Mouse (Mus musculus): Measurements from ENCODE around the gene Nfe2l2.

The Nfe2l2 gene

DNA sequence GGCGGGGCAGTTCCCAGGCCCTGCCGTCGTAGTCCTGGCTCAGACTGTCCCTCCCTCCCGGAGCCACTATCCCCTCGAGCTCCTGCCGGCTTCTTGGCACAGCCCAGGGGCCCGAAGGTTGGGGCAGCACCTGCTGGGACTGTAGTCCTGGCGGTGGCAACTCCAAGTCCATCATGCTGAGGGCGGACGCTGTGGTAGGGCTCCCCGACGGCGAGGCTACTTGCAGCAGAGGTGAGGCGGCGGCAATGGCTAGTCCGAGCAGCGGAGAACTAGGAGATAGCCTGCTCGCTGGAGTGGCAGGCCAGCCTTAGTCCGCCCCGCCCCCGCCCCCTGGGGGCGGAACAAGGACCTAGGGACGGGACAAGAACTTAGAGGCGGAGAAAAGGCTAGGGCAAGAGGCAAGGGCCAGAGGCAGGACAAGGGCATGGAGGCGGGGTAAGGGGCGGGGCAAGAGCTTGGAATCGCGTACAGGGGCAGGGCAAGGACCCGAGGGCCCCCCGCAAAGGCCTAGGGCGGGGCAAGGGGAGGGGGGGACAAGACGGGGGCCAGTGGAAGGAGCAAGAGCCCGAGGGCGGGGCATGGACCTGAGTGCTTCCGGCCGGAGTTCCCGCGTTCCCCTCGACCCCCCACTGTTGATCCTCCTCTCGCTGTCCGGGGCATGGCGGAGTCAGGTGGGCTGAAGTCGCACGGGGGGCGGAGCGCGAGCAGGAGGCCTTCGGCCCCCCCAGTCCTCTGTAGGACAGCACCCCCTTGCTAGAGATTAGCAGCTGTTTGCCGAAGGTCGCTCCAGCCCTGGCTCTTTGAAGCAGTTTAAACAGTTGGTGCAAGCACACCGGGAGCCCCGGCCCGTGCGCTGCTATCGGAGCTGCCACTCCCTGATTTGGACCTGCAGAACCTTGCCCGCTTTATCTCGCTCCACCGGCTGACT, at the start of gene Nfe2l2:
TSS of gene Nfe2l2 (minus strand) at position 408 of the 928 bp plus-strand sequence.
- in situ Hi-C loops (cut with MboI, MseI), result loop anchor here (10.0 kb wide), 1 partner anchor 60 kb away; no protein-coding TSS in a partner anchor

DNA sequence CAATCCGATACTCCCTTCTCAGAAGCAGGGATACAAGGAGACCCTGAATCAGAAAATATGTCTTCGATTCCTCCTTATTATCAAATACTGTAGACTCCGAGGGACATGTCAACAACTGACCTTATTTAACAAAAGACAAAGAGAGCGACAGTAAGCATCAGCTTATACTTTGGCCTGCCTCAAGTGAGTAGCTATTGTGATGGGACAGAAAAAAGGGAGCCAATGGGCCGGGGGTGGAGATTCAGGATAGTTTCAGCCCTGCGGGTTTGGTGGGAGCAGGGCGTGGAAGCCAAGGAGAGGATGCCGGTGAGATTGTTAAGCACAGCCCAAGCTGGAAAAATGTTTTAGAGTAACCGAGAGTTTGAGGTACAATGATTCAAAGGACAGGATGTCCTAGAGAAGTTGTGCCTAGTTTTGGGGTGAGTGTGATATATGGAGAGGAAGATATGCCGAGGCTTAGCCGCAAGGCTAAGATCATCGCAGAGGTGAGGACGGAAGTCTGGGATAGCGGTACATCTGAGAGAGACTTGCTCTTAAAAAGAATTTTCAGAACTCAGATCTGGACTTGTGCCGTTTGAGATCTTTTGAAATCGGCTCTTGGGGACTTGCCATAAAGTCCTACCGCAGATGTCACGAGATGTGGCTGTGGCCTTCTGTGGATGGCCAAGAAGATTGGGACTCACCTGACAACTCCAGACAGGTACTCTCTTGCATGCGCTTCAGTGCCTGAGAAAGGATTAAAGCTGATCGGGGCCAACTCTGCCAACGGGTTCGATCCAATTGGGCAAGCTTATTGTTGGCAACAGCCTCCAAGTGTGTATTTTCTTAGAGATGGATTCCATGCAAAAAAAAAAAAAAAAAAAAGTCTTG, 48.1 kb upstream of the Nfe2l2 start:
- in situ Hi-C loops (cut with MboI, MseI), result no loop called here

DNA sequence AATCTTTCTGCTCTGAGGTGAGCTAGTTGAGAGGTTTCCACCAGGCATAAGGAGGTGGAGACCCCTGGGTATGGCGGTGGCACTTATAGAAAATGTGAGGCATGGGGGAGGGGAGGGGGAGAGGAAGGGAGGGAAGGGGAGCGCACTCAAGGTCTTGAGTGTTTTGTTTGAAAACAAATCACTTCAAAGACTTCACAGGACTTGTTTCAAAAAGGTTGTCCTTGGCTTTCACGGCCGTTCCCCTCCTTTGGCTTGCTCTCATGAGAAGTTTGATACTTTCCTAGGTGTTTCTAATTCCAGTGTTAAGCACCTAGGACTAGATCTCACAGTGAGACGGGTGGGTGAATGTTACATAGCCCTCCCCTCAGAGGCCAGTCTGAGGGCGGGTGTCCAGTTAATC, 47.5 kb upstream of the Nfe2l2 start:
- in situ Hi-C loops (cut with MboI, MseI), result no loop called here

DNA sequence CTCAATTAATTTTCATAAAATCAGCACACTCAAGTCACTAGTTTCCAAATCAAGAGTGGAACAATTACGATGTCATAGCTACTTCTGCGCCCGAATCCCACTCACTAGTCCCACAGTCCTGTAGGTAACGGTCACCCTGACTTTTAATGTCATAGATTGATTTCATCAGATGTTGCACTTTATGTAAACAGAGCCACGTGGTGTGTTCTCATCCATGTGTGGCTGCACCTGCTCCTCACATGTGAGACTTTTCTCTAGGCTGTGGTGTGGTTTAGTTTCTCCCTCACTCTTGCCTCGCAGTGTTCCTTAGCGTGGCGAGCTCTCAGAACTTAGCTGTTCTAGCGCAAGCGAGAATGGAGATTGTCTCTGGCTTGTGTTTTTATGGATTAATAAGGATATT, 46.4 kb upstream of the Nfe2l2 start:
- in situ Hi-C loops (cut with MboI, MseI), result no loop called here

DNA sequence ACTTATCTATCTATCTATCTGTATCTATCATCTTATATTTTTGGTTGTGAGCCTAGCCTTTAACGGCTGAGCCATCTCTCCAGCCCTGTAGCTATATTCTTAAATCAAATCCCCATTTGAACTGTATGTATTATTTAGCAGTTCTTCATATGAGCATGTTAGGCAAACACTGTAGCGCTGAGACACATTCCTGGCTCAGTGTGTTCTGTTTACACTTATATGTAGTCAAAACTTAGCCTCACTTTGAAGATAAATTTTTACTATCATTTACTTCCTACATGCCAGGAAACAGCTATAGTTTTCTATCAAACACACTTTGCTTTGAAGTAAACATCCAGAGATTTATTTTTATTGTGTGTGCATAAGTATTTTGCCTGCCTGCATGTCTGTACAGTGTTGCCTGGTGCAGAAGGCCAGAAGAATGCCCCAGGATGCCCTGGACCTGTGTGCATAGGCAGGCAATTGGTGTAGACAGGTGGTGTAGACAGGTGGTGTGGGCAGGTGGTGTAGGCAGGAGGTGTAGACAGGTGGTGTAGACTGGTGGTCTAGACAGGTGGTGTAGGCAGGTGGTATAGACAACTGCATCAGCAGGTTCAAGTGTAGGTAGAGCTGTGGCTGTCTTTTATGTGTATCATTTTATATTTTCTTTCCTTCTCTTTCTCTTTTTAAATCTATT, 45.7 kb upstream of the Nfe2l2 start:
- in situ Hi-C loops (cut with MboI, MseI), result no loop called here

DNA sequence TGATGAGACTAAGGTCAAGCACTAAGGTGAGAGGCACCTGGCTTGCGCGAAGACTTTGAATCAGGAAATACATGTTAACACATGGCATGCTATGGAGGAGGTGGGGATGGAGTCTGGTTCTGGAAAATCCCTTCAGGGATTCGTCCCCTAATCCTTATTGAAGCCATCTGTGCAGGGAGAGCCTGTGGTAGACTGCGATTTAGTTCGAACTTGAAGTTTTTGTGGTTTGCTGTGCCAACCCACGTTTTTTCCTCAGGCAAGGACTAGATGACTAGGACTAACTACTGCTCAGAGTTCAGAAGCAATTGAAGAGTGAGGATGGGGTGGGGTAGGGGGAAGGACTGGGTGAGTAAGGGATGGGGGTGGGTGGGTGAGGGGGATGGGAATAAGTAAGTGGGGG, 44.4 kb upstream of the Nfe2l2 start:
- in situ Hi-C loops (cut with MboI, MseI), result no loop called here

DNA sequence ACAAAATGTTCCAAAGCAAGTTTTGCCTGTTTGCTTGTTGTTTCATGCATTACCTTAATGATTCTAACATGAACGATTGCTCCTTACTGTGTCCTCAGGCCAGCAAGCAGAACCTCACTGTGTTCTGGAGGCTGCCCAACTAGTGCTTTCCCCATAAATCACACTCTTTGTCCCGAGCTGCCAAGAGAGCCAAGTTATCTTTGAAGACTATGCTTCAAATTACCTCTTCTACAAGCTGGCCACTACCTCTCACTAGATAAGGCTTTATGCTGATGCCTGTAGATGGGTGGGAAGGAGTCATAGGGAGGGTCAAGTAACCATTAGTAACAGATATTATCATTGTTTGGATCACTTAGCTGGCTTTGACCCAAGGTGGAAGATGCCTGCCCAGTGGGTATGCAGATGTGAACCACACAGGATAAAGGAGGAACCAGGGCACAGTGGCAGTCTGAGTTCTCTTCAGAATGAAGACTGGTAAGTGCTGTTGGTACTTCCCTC, 32.6 kb upstream of the Nfe2l2 start:
- in situ Hi-C loops (cut with MboI, MseI), result no loop called here

DNA sequence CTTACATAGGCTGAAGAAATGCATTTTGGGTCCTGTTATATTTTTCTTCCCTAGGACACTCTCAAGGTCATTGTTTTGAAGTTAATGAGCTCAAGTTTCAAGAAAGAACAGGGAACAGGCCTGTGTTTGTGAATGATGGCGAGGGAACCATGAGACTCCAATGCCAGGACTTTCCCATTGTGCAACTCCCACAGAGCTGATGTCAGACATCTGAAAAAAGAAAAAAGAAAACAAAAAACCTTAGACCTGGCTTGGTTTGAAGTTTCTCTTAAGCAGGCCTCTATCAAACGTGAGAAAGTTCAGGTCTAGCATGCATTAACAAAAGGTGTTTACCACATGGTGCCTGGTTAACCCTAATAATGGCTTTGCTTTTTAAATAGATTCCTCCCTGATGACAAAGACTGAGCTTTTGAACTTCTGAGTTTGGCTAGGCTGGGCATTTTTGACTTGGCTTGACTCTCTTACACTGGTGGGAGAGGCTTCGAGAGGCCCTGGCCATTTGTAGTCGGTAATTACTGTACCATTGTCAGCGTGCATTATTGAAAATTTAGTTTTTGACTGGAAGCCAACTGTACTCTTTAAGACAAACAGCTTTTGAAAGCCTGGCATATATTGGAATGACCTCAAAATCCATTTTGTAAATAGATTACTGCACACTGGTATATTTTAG, 29.9 kb upstream of the Nfe2l2 start:
- in situ Hi-C loops (cut with MboI, MseI), result no loop called here

DNA sequence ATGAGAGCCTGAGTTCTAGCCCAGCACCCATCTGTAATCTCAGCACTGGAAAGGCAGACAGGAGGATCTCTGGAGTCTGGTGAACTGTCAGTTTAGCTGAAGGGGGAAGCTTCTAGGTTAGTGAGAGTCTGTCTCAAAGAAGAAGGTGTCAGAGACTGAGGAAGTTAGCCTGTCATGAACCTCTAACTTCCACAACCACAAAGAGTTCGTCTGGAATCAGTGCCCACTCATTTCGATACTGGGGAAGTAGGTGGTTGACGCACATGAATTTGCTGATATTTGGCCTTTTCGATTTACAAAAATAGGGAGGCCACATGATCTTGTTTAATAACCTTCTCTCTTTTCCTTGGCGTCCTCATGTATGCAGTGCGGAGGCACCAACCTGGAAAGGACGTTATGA, 28.7 kb upstream of the Nfe2l2 start:
- in situ Hi-C loops (cut with MboI, MseI), result no loop called here

DNA sequence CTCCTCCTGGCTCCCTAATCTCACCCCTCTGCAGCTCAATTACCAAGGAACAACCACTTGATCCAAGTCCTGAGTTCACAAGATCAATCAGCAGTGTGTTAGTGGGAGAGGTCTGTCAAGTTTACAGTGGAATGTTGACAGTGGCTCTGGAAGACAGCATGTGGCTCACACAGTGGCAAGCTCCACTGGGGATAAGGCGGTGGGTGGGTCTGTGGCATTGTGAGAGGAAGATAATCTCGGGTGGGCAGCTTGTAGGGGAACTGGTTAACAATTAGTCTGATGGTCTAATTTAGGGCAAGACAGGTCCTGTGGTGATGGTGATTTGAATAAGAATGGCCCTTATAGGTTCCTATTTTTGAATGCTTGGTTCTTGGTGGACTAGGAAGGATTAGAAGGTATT, 27.5 kb upstream of the Nfe2l2 start:
- in situ Hi-C loops (cut with MboI, MseI), result no loop called here

DNA sequence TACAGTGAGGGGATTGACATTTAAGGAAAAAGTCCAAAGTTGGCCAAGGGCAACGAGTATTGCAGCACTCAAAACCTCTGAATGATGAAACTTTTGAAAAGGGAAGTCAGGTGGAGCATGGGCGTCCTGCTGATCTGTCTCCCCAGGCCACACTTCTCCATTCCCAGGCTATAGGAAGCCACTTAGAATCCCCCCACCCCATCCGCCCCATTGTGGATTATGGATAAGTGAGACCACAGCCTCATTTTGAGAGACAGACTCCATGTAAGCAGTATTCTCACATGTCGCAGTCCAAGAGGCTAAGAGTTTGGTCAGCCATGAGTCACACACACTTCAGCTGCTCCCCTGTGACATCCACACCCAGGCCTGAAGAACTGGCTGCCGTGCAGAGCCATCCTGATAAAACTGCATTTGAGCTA, 26.8 kb upstream of the Nfe2l2 start:
- in situ Hi-C loops (cut with MboI, MseI), result no loop called here

DNA sequence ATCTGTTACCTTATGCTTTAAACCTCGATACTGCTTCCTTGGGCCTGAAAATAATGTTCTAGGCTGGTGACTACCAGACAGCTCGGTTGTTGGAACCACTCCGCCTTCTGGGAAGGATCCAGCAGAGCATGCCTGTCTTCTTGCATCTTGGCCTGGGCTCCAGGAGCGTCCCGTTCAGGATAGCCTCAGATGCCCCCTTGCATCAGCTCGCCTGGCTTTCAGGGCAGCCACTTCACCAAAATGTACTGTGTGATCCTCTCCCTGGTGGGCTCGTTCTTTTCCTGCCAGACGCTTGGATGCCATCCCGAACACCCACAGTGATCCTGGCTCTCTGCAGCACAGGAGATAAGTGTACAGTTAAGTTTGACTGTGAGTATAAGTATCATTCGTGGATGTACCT, 25.6 kb upstream of the Nfe2l2 start:
- in situ Hi-C loops (cut with MboI, MseI), result no loop called here

DNA sequence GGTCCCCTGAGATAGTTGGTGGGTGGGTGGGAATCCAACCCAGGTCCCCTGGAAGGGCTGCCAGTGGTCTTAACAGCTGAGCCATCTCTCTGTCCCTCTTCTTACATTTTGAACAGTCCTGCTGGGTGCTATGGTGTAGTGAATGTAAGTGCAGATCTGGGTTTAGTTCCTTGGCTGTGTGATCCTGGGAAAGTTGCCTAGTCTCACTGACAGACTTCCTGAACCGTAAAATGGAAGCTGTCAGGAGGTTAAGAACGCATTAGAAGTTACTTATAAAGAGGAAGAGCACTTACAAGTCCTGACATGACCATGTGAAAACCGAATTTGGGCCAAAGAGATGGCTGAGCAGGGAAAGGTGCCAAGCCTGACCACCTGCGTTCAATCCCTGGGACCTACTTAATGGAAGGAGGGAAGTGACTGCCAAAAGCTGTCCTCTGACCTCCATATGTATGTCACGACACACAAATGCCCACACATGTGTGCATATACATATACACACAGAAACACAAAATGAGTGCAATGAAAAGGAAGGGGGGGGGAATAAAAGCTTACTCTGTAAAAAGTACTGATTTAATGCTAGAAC, 20.5 kb upstream of the Nfe2l2 start:
- in situ Hi-C loops (cut with MboI, MseI), result no loop called here

DNA sequence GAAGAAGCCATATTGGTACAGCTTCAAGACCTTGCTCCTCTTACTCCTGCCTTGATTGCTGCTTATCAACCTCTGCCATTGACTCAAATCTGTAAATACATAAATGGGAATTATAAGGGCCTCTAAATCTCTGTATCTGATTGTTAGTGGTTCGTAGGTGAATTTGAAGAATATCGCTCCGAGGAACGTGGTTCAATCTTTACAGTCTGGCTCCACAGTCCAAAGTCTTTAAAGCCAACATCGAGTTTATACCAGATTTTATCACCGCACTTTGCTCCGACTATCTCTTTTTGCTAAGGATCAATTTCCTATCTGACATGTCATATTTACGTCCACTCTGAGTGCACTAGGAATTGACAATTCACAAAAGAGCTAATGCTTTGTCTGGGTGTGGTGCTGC, 19.0 kb upstream of the Nfe2l2 start:
- in situ Hi-C loops (cut with MboI, MseI), result no loop called here

DNA sequence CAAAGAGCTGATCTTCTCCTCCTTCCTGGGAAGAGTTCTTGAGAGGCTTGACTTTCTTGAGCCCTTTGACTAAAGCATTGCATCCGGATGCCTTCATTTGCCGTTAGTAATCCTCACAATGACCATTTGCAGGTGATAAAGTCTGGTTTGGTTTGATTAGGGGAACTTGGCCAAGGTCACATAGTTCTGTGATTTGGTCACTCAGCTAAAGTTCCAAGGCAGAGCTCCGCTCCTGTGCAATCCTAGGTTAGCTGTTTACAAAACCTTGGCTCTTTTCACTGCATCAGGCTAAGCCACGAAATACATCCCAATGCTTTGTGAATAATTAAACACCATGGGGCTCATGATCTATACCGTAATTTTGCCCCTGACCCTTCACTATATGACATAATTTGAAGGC, 18.5 kb upstream of the Nfe2l2 start:
- in situ Hi-C loops (cut with MboI, MseI), result no loop called here

DNA sequence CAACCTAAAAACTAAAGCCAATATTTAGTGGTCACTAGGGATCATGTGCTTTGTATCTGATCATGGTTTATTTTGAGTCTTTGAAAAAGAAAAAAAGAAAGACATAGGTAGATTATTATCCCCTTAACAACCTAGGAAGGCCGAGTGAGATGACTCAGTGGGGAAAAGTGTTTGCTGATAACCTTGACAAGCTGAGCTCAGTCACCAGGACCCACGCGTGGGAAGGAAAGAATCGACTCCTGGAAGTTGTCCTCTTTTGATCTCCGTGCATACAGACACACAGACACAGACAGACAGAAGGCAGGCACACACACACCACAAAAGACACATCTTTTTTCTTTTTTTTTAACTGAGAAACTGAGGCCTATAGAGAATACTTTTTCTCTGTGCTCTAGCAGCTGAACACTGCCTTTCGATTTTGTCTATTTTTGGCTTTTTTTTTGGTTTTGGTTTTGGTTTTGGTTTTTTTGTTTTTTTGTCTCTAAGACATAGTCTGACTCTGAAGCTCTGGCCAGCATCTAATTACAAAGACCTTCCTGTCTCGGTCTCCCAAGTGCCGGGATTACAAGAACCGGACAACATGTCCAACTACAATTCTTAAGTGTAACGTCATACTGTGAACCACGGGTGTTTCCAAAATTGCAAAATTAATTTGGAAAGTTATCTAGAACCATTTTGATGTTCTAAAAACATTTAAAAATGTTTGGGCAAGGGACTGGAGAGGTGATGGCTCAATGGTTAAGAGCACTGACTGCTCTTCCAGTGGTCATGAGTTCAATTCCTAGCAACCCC, 16.0 kb upstream of the Nfe2l2 start:
- in situ Hi-C loops (cut with MboI, MseI), result no loop called here

DNA sequence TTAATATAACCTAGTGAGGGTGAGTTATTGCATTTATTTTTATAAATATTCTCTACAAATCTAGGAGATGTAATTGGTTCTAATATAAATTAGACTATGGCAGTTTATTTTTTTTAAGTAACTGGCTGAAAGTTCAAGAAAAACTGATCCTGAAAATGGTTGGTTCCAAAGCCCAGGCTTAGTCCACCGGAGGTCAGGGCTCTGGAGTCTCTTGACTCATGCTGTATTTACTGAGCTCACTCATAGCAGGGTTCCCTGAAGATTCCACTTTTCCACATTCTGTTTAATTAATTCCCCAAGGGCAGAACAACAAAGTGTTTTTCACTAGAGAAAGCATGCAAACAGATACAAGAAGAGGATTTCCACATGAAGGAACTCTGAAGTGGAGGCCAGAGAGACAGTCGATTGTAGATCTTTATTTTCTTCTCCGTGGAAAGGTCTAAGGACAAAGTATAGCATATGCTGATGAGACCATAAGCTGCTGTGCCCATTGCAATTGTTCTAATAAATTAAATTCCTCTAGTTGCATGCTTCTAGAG, 15.0 kb upstream of the Nfe2l2 start:
- in situ Hi-C loops (cut with MboI, MseI), result no loop called here

DNA sequence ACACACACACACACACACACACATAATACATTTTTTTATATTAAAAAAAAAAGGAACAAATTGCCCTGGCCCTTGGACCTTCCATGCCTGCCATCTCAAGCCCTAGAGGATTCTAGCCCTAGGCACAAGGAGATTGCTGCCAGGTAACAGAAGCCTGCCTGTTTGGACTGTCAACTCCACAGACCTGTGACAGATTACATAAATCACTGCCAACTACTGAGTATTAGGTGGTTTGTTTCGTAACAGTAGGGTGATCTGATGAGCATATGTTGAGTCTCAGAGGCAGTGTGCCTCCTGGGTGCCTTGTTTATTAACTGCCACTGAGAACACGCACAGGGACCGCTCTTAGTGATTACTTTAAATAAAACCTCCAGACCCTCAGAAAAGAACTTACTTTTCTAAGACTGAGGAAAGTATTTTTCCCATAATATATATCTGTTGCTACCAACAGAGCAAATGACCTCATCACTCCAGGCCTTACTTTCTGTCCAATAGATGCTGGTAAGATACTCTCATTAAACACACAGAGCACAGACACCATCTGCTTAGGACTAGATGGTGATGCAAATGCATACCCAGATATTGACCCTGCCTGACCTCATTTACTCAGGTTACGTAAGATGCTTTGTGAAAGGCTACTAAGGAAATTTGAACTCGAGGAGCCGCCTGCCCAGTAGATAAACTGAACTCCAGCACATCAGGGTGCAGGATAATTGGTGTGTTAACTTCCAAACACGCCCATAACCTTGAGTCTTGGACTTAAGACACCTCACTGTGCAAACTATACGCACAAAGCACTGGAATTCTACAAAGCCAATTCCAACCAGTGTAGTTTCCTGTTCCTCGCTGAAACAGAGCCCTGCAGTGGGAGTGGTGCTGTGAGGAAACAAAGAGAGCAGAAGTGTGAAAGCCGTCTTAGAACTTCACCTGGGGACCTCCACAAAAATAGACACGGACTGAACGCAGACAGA, 11.9 kb upstream of the Nfe2l2 start:
- in situ Hi-C loops (cut with MboI, MseI), result no loop called here

DNA sequence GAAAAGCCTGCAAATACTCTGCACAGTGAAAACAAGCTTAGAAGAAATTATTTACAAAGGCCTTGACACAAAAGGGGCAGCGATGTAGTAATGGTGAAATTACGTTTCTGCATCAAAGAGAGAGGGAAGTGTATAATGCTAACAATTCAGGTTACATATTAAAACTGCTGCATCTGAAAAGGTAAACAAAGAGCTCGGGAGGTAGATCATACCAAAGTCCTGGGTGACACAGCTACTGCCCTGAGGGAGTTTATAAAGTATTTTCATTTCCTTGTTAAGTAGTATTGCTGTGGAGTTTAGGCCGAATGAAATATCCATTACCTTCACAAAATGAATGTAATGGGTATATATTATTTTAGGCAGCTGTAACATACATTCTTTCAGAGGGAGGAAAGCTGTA, 10.3 kb upstream of the Nfe2l2 start:
- in situ Hi-C loops (cut with MboI, MseI), result no loop called here

Measured in T-helper 1 cell (primary cell).